Mouse (Mus musculus) kidney, embryonic 14.5 days (tissue): ENCODE measurements around the gene Aicda. TPM values are rescaled to one million over a fixed set of nuclear protein-coding genes. Genes with fewer than 3 reads are reported as not detected.
"Not testable (repeated sequence)": the region's sequence is repeated elsewhere in the genome, so short reads cannot be mapped to it uniquely, and the experiment has no call there.

Experiments
- ATAC-seq: fragments of 200-750 bp; cut with Nextera tagmentation; 2 replicates; pipeline ENCODE4 v1.8.0; 2017; ENCODE audit warnings: moderate number of reproducible peaks, mild to moderate bottlenecking, moderate TSS enrichment, moderate library complexity; ENCODE audit not compliant: low FRiP score, low TSS enrichment
- H3K27ac ChIP-seq: fragments of 300-500 bp; sonication (generic); 2 replicates; pipeline ENCODE4 v1.5.1; 2014; ENCODE audit warnings: low read depth, mild to moderate bottlenecking, low read length, moderate library complexity, mixed read lengths
- H3K27me3 ChIP-seq: fragments of 300-500 bp; sonication (generic); 2 replicates; pipeline ENCODE4 v1.6.1; 2014; ENCODE audit warnings: mild to moderate bottlenecking, low read length; ENCODE audit not compliant: control insufficient read depth, insufficient read depth
- H3K36me3 ChIP-seq: fragments of 300-500 bp; sonication (generic); 2 replicates; pipeline ENCODE4 v1.6.1; 2014; ENCODE audit warnings: low read length, mixed read lengths; ENCODE audit not compliant: control insufficient read depth, insufficient read depth
- H3K4me1 ChIP-seq: fragments of 300-500 bp; sonication (generic); 2 replicates; pipeline ENCODE4 v1.6.1; 2014; ENCODE audit warnings: low read length, mixed read lengths; ENCODE audit not compliant: control insufficient read depth, insufficient read depth
- H3K4me2 ChIP-seq: fragments of 300-500 bp; sonication (generic); replicated peaks from 2 replicates; pipeline ENCODE4 v1.6.1; 2014; ENCODE audit warnings: low read depth, mild to moderate bottlenecking, low read length
- H3K4me3 ChIP-seq: fragments of 300-500 bp; sonication (generic); 2 replicates; pipeline ENCODE4 v1.5.1; 2014; ENCODE audit warnings: mild to moderate bottlenecking, low read length
- H3K9ac ChIP-seq: fragments of 300-500 bp; sonication (generic); 2 replicates; pipeline ENCODE4 v1.6.1; 2014; ENCODE audit warnings: low read depth, mild to moderate bottlenecking, low read length, moderate library complexity
- H3K9me3 ChIP-seq: fragments of 300-500 bp; sonication (generic); 2 replicates; pipeline ENCODE4 v1.6.1; 2016; ENCODE audit warnings: low read length; ENCODE audit not compliant: control insufficient read depth
- WGBS: fragments of 180-500 bp; shearing (Covaris S2); extraction: QIAGEN DNeasy Blood & Tissue Kit; methylation state at CpG from one replicate; pipeline ENCODE4 v1.1.7; 2014; 5-methylcytosine and 5-hydroxymethylcytosine counted together
- polyA plus RNA-seq: library from polyadenylated mRNA; unstranded; fragments of >200 nt; fragmentation: Nextera tagmentation; extraction: Ambion mirVana; gene quantifications from 2 replicates; pipeline ENCODE4 v1.2.1, GENCODE M21; 2014

The Aicda gene
- polyA plus RNA-seq, result not detected in 2 replicates

DNA sequence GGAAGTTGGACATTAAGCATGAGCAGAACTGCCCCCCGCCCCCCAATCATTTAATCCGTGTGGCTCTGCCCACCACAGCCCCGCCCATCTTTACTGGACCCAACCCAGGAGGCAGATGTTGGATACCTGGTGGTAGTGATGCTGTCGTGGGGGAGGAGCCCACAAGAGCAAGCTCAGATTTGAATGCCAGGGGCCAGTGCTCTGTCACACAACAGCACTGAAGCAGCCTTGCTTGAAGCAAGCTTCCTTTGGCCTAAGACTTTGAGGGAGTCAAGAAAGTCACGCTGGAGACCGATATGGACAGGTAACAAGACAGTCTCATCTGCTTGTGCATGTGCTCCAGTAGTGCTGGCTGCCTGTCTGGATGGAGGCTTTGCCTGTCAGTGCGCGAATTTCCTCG lies at the start of gene Aicda:
TSS of gene Aicda (plus strand) at position 196 of the 400 bp plus-strand sequence.
- Histone ChIP-seq H3K9me3 (no peaks in the 10 kb centered on the region), H3K4me3 (no peak within 1 kb of the TSS), H3K9ac (no peak within 1 kb of the TSS), H3K36me3 (no peaks in the 10 kb centered on the region), H3K4me1 (no peaks in the 10 kb centered on the region), H3K27me3 (peaks cover 7% of the 10 kb centered on the region; the same call in 1 of the 2 replicates), H3K4me2 (no peak within 1 kb of the TSS), H3K27ac (no peak within 1 kb of the TSS)
- WGBS, result 61% methylated on average over 9 of the region's 9 CpGs
- ATAC-seq, result no peak

- Histone ChIP-seq H3K9ac (no peak overlapping the region), H3K9me3 (no peaks in the 10 kb centered on the region), H3K27ac (no peak overlapping the region), H3K4me3 (no peak overlapping the region), H3K4me2 (no peak overlapping the region), H3K4me1 (no peaks in the 10 kb centered on the region), H3K36me3 (no peaks in the 10 kb centered on the region), H3K27me3 (no peaks in the 10 kb centered on the region)
- WGBS, result 34% methylated on average over 4 of the region's 4 CpGs
- ATAC-seq, result 0 out of 2 replicates have a peak, but pooled peaks have one; percentile 32
These were observed 48.6 kb upstream of the Aicda start for GRCm38 (mm10) chr6:122505041-122505440.

DNA sequence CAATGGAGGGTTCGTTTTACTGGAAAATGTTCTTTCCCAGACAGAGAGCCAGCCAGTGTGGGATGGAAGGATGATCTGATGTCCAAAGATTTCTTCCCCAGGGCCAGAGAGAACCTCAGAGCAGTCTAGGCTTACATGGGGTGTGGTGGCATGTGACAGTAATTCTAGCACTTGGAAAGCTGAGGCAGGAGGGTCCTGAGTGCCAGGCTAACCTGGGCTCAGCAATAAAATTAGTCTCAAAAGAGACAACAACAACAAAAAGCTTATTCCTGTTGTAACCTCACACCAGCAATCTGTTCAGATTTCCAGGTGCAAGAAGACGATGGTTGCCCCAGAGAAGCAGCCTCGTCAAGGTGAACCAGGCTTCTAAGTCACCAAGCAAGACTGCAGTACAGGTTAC lies 48.1 kb upstream of the Aicda start, which contains the start of gene Mfap5:
TSS of gene Mfap5 (plus strand) at position 301 of the 400 bp plus-strand sequence.
- Histone ChIP-seq H3K4me1 (no peaks in the 10 kb centered on the region), H3K27me3 (no peaks in the 10 kb centered on the region), H3K4me3 (no peak within 1 kb of the TSS), H3K27ac (no peak within 1 kb of the TSS), H3K9me3 (no peaks in the 10 kb centered on the region), H3K4me2 (no peak within 1 kb of the TSS), H3K36me3 (no peaks in the 10 kb centered on the region), H3K9ac (no peak within 1 kb of the TSS)
- WGBS, result 89% methylated on average over 3 of the region's 3 CpGs
- no peak for ATAC-seq

DNA sequence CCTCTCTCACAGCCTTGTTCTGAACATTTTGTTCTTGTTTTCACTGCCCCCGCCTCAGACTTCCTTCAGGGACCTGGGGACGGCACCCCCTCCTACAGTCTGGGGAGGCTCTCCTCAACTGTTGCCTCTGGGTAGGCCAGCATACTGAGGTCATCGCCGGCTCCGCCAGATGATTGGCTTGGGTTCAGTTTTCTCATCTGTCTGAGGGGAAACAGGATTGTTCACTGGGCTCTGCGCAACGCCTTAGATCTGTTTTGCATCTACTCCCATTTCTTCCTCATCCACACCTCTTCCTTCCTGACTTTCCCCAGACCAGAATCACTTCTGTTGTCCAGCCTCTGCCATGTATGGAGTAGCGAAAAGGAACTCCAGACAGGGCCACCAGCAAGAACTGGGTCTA lies 45.1 kb upstream of the Aicda start:
- H3K27me3 ChIP-seq, result no peaks in the 10 kb centered on the region
- no peaks in the 10 kb centered on the region for H3K36me3 ChIP-seq
- no peak for ATAC-seq
- no peak overlapping the region for H3K4me3 ChIP-seq
- no peaks in the 10 kb centered on the region for H3K4me1 ChIP-seq
- no peaks in the 10 kb centered on the region for H3K9me3 ChIP-seq
- H3K27ac ChIP-seq, result no peak overlapping the region
- WGBS, result 71% methylated on average over 8 of the region's 8 CpGs
- no peak overlapping the region for H3K4me2 ChIP-seq
- H3K9ac ChIP-seq, result no peak overlapping the region

DNA sequence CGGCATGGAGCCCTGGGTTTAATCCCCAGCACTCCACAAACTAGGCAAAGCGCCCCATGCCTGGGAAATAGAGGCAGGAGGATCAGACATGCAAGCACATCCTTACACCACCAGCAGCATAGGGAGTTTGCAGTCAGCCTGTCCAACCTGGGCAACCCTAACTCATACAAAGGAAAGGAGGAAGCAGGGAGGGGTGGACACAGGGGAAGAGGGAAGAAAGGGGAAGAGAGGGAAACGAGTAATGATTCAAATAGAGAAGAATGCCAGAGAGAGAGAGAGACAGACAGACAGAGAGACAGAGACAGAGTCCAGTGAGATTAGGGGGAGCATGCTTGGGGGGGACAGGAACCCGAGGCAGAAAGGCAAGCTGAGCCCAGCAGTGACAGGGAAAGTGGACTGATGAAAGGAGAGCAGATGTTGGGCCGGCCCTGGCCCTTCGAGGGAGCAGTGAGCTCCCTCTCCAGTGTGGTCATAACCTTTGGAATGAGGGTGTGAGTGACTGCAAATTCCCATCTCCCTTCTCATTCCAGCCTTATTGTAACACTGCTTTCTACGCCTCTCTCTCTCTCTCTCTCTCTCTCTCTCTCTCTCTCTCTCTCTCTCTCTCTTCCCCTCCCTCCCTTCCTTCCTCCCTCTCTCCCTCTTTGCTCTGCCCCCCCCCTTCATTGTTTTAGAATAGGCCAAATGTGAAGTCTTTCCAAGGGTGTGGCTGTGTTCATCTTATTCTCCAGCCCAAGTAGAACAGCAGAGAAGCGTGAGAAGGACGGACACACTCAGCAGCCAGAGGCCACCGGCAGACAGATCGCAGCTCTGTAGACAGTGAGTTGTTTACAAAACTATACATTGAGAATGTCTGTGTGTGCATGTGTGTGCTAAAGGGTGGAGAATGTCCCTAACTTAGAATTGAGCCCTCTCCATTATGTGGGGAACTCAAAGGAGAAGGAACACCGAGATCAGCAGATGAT lies 40.4 kb upstream of the Aicda start:
- H3K27me3 ChIP-seq, result no peaks in the 10 kb centered on the region
- WGBS, result 51% methylated on average over 12 of the region's 12 CpGs
- no peak overlapping the region for H3K4me2 ChIP-seq
- H3K4me1 ChIP-seq, result no peaks in the 10 kb centered on the region
- H3K27ac ChIP-seq, result no peak overlapping the region
- H3K4me3 ChIP-seq, result no peak overlapping the region
- H3K9me3 ChIP-seq, result no peaks in the 10 kb centered on the region
- ATAC-seq, result no peak
- no peaks in the 10 kb centered on the region for H3K36me3 ChIP-seq
- no peak overlapping the region for H3K9ac ChIP-seq

GRCm38 (mm10) chr6:122514312-122514711 lies 39.3 kb upstream of the Aicda start:
- no peak overlapping the region for H3K4me2 ChIP-seq
- no peaks in the 10 kb centered on the region for H3K9me3 ChIP-seq
- H3K27me3 ChIP-seq, result no peaks in the 10 kb centered on the region
- H3K27ac ChIP-seq, result no peak overlapping the region
- no peak overlapping the region for H3K4me3 ChIP-seq
- ATAC-seq, result no peak
- no peaks in the 10 kb centered on the region for H3K4me1 ChIP-seq
- 76% methylated on average over 3 of the region's 3 CpGs for WGBS
- no peaks in the 10 kb centered on the region for H3K36me3 ChIP-seq
- no peak overlapping the region for H3K9ac ChIP-seq

DNA sequence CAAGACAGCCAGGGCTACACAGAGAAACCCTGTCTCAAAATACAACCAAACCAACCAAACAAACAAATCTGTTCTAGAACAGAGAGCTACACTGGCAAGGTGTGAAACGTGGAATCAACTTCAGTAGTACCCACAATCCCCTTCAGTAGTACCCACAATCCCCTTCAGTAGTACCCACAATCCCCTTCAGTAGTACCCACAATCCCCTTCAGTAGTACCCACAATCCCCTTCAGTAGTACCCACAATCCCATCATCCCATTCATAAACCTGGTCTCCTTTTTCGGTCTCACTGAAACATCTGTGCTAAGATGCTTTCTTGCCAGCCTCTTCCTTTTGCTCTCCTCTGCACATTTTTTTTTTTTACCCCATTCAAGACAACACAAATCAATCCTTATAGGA lies 37.8 kb upstream of the Aicda start:
- not testable (repeated sequence) for H3K4me3 ChIP-seq, H3K27me3 ChIP-seq, ATAC-seq, H3K9me3 ChIP-seq, H3K4me1 ChIP-seq, H3K4me2 ChIP-seq, H3K9ac ChIP-seq, H3K27ac ChIP-seq, H3K36me3 ChIP-seq
- WGBS, result 93% methylated on average over 2 of the region's 2 CpGs

DNA sequence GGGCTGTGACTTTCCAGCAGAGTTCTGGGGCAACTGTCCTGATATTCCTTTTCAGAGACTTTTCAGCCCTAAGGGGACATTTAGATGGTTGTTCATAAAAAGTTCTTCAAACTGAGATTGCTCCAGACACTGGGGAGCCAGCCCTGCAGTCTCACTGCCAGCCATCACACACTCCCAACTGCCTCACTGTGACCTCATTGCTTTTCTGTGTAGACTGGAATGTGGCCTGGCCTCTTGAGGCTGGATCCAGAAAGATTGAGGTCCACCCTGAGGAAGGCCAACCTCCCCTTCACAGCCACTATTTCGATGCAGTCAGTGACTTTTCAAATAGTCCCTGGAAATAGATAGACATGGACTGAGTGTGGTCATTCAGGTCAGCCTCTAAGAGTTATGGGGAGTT lies 35.9 kb upstream of the Aicda start:
- WGBS, result 54% methylated on average over 1 of the region's 1 CpGs

DNA sequence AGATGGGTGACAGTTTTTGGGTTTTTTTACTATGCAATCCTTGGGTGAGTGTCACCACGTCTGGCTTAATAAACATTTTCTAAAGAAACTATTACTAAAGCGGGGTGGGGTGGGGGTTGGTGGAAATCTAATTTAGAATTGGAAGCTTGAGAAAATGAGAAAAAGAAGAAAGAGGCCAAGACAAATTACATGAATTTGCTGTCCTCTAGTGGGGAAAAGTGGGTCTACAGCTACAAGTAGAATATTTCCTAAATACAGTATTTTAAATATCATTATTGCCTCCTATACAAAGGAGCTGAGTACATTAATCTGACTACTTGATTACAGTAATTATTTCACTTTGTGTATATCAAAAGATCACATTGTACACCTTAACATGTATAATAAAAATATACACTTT lies 34.2 kb upstream of the Aicda start:
- H3K4me1 ChIP-seq, result no peaks in the 10 kb centered on the region
- no peaks in the 10 kb centered on the region for H3K27me3 ChIP-seq
- no peak overlapping the region for H3K27ac ChIP-seq
- no peak overlapping the region for H3K9ac ChIP-seq
- no peaks in the 10 kb centered on the region for H3K9me3 ChIP-seq
- no peak overlapping the region for H3K4me3 ChIP-seq
- H3K36me3 ChIP-seq, result no peaks in the 10 kb centered on the region
- 37% methylated on average over 2 of the region's 2 CpGs for WGBS
- ATAC-seq, result no peak
- H3K4me2 ChIP-seq, result no peak overlapping the region

More for the DNA sequence above, 35.9 kb upstream of the Aicda start:
- no peak for ATAC-seq
- H3K4me2 ChIP-seq, result no peak overlapping the region
- H3K9me3 ChIP-seq, result no peaks in the 10 kb centered on the region
- H3K27me3 ChIP-seq, result no peaks in the 10 kb centered on the region
- no peaks in the 10 kb centered on the region for H3K36me3 ChIP-seq
- no peaks in the 10 kb centered on the region for H3K4me1 ChIP-seq
- H3K27ac ChIP-seq, result no peak overlapping the region
- H3K9ac ChIP-seq, result no peak overlapping the region
- no peak overlapping the region for H3K4me3 ChIP-seq
